Mouse (Mus musculus) cerebellum, adult 2 months (tissue): ENCODE data around the gene Pms1.

Experiments
- CTCF ChIP-seq: fragments of 200-500 bp; IDR thresholded peaks from 2 replicates; pipeline ENCODE4 v1.5.1; 2011; ENCODE audit warnings: low read depth, mild to moderate bottlenecking, control low read depth, low read length, moderate library complexity, borderline replicate concordance; ENCODE audit not compliant: insufficient read depth
- POLR2A ChIP-seq: fragments of 200-500 bp; IDR thresholded peaks from 2 replicates; pipeline ENCODE4 v1.6.1; 2011; ENCODE audit warnings: low read length, control low read depth, borderline replicate concordance; ENCODE audit not compliant: insufficient read depth

DNA sequence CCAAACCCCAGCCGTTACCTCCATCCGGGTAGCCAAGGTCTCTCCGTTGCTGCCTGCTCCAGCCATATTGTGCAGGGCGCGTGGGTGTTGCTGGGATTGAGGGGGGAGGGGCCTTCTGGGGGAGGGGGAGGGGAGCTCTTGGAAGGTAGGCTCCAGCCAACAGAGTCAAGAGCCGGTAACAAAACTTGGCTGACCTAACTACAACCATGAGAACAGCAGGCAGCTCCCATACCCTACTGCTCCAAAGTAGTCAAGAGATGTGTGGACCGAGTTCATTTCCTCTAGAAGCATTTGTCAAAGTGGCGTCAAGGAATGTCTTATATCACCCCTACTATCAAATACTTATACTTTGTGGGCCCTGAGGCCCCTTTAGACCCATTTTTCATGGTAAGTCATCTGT lies 109.3 kb downstream of the Pms1 start, which contains the start of gene 1700019A02Rik:
- TF ChIP-seq POLR2A (no peak), CTCF (no peak)
